Mouse (Mus musculus) cerebellum, adult 11 months (tissue): ENCODE results near the gene Grip1.

ENCODE experiments used
- DNase-seq: peaks from one replicate; pipeline ENCODE4 v3.0.0; 2022

Grip1 gene

GRCm38 (mm10) chr10:119979396-119979795, 525.8 kb downstream of the Grip1 start:
- no peak for DNase-seq

DNA sequence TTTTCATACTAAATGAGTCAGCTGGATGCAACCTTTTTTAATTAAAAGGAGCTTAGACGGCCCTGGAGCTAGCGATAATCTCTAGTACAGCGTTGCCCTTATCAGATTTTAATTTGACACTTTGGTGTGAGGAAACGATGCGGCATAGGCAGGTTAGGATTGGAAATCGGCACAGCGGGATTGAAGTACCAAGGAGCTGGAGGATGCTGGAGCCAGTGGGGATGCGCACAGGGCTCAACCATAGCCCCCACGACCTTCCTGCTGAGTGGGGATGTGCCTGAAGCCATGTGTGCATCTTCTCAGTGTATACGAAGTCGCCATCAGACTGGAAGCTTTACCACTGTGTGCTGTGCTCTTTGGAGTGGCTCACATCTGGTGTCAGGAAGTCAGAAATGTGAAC, 526.4 kb downstream of the Grip1 start:
- no peak for DNase-seq

- no peak for DNase-seq
Observed at GRCm38 (mm10) chr10:119984299-119984698, 530.7 kb downstream of the Grip1 start.

- DNase-seq = no peak
Observed at GRCm38 (mm10) chr10:119998475-119998874, 544.8 kb downstream of the Grip1 start.

- DNase-seq = no peak
Observed at GRCm38 (mm10) chr10:120002149-120002548, 548.5 kb downstream of the Grip1 start.

DNA sequence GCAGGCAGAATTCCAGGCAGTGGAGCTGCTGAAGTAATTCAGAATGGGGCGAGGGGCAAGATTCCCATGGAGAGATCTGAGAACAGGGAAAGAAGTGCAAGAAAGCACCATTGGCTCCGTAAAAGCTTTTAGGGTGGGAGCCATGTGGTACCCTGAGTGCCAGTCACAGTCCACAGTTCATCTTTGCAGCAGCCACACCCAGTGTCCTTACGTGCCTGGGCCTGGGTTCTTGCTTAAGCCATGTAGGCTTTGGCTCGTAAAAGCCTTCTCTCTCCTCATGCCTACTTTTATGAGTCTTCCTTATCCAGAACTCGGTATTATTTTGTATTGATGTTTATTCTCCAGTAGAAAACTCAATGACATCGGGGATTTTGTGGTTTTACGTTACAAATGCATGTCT, 550.5 kb downstream of the Grip1 start:
- no peak for DNase-seq

- DNase-seq = no peak
Observed at GRCm38 (mm10) chr10:120005581-120005980, 552.0 kb downstream of the Grip1 start.

GRCm38 (mm10) chr10:120012331-120012730, 558.7 kb downstream of the Grip1 start:
- DNase-seq = no peak

DNA sequence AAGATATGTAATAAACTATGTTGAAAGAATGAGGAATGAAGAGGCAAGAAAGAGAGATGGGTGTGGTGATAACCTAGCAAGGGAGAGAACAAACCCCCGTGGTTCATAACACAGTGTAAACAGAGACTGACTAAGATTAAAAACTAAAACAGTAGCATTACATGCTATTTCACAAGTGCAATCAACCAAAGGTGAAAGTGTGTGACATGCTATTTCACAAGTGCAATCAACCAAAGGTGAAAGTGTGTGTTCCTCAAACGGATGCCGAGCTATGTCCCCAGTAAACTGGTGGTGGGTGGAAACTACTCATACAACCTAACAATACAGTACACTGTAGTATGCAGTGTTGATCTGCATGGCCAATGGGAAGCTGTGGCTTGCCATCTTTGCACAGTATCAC, 561.5 kb downstream of the Grip1 start:
- DNase-seq = no peak

- no peak for DNase-seq
Observed at GRCm38 (mm10) chr10:120026437-120026836, 572.8 kb downstream of the Grip1 start.

DNA sequence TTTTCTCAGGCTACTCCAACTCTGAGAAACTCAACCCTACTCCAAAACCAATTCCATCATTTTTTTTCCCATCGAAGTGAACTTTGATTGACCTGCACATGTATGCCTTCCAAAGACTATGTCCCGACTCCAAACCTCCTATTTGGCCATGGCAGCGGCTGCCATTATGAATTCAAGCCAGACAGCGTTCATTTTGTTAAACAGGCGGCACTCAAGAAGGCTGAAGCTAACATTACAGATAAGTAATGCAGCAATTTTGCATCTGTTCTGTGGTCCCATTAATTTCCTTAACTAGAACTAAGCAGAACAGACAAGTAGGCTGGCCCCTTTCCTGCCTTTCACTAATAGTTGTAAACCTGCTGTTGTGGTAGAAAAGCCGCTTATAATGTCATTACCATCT, 577.3 kb downstream of the Grip1 start:
- DNase-seq = no peak

DNA sequence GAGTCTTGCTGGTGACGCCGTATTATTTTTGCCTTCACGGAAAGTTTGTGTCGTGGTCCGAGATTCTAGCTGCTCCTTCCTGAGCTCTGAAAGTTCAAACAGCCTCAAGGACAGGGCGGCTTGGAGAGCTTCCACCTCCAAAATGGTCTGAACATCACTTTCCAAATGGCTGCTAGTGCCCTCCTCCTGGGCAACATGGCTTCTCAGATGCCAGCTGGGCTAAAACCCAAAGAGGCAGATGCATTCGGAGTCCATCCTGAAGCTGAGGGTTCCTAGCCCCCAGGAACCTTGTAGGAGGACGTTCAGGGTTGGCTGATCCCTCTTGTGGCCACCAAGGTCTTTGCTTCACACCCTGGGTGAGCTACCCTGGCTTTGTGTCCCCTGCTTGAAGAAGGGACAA, 577.7 kb downstream of the Grip1 start:
- DNase-seq = no peak

- no peak for DNase-seq
Observed at GRCm38 (mm10) chr10:120033866-120034265, 580.2 kb downstream of the Grip1 start.

GRCm38 (mm10) chr10:120035211-120035733, 581.6 kb downstream of the Grip1 start:
- DNase-seq = no peak

- DNase-seq = no peak
Observed at GRCm38 (mm10) chr10:120035824-120036223, 582.2 kb downstream of the Grip1 start.

GRCm38 (mm10) chr10:120038194-120038593, 584.6 kb downstream of the Grip1 start:
- no peak for DNase-seq

DNA sequence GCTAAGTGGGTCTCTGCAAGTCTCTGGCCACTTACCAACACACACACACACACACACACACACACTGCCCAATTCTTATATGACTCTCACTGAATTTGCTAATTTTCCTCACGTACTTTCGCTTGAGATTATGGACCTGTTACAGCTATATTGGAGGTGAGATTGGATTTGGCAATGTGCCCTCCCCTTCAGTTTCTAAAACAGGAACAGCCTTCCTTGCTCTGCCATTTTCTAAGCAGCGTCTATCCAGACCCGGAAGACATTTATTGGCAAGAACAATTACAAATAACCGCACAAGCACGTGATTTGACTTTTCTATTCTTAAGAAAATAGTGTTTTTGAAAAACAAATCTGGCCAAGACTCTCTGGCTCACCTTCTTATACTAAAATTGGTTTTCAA, 590.6 kb downstream of the Grip1 start:
- no peak for DNase-seq

GRCm38 (mm10) chr10:120044714-120045234, 591.1 kb downstream of the Grip1 start:
- DNase-seq = no peak

GRCm38 (mm10) chr10:120060579-120061237, 607.1 kb downstream of the Grip1 start:
- DNase-seq = no peak

DNA sequence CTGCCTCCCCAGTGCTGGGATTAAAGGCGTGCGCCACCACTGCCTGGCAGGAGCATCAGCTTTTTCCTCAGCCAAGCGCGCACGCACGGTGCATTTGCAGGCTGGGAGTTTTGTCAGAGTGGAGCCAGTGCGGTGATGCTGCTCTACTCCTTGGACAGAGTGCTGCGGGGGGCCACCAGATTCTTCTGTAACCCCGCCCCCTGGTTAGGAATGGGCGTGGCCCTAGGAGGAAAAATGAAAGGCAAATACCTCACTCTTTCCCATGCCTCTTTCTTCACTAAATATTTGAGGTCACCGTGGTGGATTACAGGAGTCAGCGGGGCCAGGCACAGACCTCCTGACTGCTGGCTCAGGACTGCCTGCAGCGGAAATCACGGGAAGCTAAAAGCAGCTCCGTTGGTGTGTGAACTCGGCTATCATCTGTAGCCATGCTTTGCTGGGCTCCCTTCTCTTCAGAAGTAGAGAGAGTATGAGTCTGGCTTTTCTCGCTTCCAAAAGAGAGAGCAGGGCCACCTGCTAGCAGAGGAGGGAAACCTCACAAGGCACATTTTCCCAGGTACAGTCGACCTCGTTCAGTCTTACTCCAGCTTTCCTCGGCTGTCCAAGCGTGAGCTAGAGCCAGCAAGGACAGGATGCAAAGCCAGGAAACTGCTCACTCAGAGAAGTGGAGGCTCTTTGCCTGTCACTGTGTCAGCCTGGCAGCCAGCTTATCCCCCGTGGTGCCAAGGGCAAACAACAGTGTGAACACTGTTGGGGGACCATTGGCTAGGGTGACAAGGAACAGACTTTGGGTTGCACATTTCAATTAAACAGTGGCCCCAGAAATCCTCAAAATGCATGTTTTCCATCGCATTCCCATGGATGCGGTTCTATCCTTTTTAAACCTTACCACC, 607.9 kb downstream of the Grip1 start:
- no peak for DNase-seq

- peak; percentile 10 for DNase-seq
Observed at GRCm38 (mm10) chr10:120064424-120064823, 610.8 kb downstream of the Grip1 start.

DNA sequence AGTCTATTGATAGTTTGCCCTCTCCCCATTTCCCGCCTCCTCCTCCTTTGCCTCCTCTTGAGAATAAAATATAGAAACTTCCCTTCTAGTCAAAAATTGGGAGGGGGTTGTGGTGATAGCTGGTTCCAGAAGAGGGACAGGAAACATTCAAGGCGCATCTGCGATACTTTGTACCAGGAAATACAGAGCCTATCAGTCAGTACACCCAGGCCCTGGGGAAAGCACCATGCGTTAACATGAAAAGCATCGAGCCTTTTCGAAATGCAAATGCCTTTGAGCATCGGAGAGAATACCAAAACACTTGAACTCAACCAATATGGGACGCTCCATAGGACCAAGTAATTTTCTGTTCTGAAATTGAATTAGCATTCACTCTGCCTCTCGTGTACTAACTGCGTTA, 612.7 kb downstream of the Grip1 start:
- no peak for DNase-seq

DNA sequence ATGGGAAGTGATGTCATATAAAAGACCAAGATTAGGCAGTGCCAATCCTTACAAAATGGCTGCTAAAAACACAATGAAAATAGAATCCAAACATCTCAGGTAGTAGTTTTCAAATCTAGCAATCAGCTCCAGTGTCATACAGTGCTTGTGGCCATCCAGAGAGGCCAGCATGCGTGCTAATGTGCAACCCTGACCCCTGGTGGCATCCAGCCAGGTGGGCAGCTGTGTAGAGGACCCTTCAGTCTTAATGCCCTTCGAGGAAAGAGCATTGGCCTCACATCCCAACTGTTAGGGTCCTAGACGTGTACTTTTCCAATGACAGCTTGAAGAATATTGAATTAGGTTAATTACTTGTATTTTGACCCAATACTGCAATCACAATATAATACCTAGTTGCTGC, 624.2 kb downstream of the Grip1 start:
- no peak for DNase-seq

GRCm38 (mm10) chr10:120092548-120092947, 638.9 kb downstream of the Grip1 start:
- no peak for DNase-seq
